Mouse (Mus musculus) midbrain, embryonic 12.5 days (tissue): ENCODE results near the gene Capg. TPM values are rescaled to one million over a fixed set of nuclear protein-coding genes. Genes with fewer than 3 reads are reported as not detected.

ENCODE experiments used
- ATAC-seq: fragments of 200-750 bp; cut with Nextera tagmentation; 2 replicates; pipeline ENCODE4 v1.8.0; 2017; ENCODE audit warnings: low read depth, moderate TSS enrichment, moderate library complexity; ENCODE audit not compliant: low FRiP score
- H3K27ac ChIP-seq: fragments of 300-500 bp; sonication (generic); replicated peaks from 2 replicates; pipeline ENCODE4 v1.5.1; 2016; ENCODE audit warnings: mild to moderate bottlenecking
- H3K27me3 ChIP-seq: fragments of 300-500 bp; sonication (generic); 2 replicates; pipeline ENCODE4 v1.6.1; 2016; ENCODE audit warnings: mild to moderate bottlenecking
- H3K36me3 ChIP-seq: fragments of 300-500 bp; sonication (generic); 2 replicates; pipeline ENCODE4 v1.6.1; 2016
- H3K4me1 ChIP-seq: fragments of 300-500 bp; sonication (generic); 2 replicates; pipeline ENCODE4 v1.6.1; 2016
- H3K4me2 ChIP-seq: fragments of 300-500 bp; sonication (generic); replicated peaks from 2 replicates; pipeline ENCODE4 v1.6.1; 2016; ENCODE audit warnings: mild to moderate bottlenecking, moderate library complexity
- H3K4me3 ChIP-seq: fragments of 300-500 bp; sonication (generic); 2 replicates; pipeline ENCODE4 v1.5.1; 2016; ENCODE audit warnings: mild to moderate bottlenecking
- H3K9ac ChIP-seq: fragments of 300-500 bp; sonication (generic); replicated peaks from 2 replicates; pipeline ENCODE4 v1.6.1; 2016; ENCODE audit warnings: mild to moderate bottlenecking, moderate library complexity
- H3K9me3 ChIP-seq: fragments of 300-500 bp; sonication (generic); 2 replicates; pipeline ENCODE4 v1.6.1; 2016; ENCODE audit warnings: mild to moderate bottlenecking
- WGBS: fragments of 180-500 bp; shearing (Covaris S2); methylation state at CpG from one replicate; pipeline ENCODE4 v1.1.7; 2016; 5-methylcytosine and 5-hydroxymethylcytosine counted together
- polyA plus RNA-seq: library from polyadenylated mRNA; unstranded; fragments of >200 nt; fragmentation: Nextera tagmentation; extraction: Ambion mirVana; gene quantifications from 2 replicates; pipeline ENCODE4 v1.2.1, GENCODE M21; 2016

The Capg gene
- 5.8 and 6.1 TPM in 2 replicates for polyA plus RNA-seq

DNA sequence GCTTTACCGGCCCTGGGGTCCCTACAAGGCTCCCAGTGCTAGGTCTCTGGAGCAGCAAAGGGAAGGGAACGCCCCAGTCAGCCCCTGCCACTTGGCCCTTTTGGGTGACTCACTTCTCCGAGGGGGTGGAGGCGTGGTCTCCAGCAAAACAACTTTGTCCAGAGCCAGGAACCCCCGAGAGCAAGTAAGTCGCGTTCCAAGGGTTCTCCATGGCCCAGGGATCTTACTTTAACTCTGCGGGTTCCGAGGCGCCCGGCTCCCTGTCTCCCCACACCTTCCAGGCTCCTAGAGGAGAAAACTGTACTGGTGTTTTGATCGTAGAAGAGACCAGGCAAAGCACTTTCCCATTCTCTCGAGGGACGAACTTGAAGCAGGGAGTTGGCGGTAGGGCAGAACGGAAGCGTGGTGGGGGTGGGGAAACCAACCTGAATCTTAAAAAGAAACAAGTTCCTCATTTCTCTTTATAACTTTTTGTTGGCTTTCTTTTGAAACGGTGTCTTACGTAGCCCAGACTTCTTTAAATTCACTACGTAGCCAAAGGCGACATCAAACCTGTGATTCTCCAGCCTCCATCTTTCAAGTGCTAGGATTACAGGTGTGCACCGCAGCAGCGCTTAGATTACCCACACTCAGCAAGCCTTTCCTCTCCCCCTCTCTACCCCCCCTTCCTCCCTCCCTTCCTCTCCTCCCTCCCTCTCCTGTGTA, at the start of gene Capg:
Capg (plus strand) TSS at position 109 of the 705 bp plus-strand sequence.
- no peak for ATAC-seq
- WGBS: 15% methylated on average over 23 of the region's 23 CpGs
- H3K36me3 ChIP-seq: no peaks in the 10 kb centered on the region
- no peak within 1 kb of the TSS for H3K9ac ChIP-seq
- no peak within 1 kb of the TSS for H3K4me3 ChIP-seq
- H3K9me3 ChIP-seq: 0 out of 2 replicates have a peak, but pooled peaks cover 2% of the 10 kb centered on the region
- H3K4me1 ChIP-seq: 0 out of 2 replicates have a peak, but pooled peaks cover 4% of the 10 kb centered on the region
- peaks cover 13% of the 10 kb centered on the region for H3K27me3 ChIP-seq
- no peak within 1 kb of the TSS; the same call in 1 of the 2 replicates for H3K27ac ChIP-seq
- H3K4me2 ChIP-seq: peak within 1 kb of the TSS; percentile 22

DNA sequence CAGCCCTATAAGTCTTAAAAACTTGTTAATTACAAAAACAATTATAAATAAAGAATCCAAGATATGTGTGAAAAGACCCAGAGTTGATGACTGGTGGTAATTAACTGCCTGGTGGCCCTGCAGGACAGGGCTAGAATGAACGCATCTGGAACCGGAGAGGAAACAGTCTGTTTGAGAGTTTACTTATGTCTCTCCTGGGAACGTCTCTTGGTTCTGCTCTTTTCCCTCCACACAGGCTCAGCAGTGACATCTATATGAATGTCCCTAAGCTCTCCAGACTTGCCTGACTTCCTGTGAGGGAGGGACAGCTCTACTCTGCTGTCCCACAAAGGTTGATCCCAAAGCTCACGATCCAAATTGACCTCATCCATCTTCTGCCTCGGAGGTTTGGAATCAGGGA, 45.2 kb upstream of the Capg start:
- no peak overlapping the region for H3K4me3 ChIP-seq
- no peaks in the 10 kb centered on the region for H3K36me3 ChIP-seq
- H3K4me1 ChIP-seq: no peaks in the 10 kb centered on the region
- H3K9me3 ChIP-seq: no peaks in the 10 kb centered on the region
- no peaks in the 10 kb centered on the region for H3K27me3 ChIP-seq
- 80% methylated on average over 5 of the region's 5 CpGs for WGBS
- no peak overlapping the region for H3K27ac ChIP-seq
- no peak overlapping the region for H3K9ac ChIP-seq
- no peak overlapping the region for H3K4me2 ChIP-seq
- ATAC-seq: no peak

DNA sequence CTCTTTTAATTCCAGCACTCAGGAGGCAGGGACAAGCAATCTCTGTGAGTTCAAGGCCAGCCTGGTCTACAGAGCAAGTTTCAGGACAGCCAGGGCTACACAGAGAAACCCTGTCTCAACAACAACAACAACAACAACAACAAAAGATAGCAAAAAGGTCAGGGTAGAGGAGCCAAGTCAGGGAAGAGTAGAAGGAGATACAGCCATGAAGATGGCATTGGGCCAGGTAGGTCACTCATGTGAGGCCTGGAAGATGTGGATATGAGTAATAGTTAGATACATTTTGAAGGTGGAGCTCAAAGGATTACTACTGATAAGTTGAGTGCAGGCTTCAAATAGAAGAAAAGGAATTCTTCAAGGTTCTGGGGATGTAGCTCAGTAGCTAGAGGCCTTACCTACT, 40.9 kb upstream of the Capg start:
- no peaks in the 10 kb centered on the region for H3K27me3 ChIP-seq
- H3K9ac ChIP-seq: no peak overlapping the region
- no peak for ATAC-seq
- no peak overlapping the region for H3K27ac ChIP-seq
- no peaks in the 10 kb centered on the region for H3K9me3 ChIP-seq
- no peak overlapping the region for H3K4me2 ChIP-seq
- no peaks in the 10 kb centered on the region for H3K36me3 ChIP-seq
- H3K4me1 ChIP-seq: no peaks in the 10 kb centered on the region
- H3K4me3 ChIP-seq: no peak overlapping the region

DNA sequence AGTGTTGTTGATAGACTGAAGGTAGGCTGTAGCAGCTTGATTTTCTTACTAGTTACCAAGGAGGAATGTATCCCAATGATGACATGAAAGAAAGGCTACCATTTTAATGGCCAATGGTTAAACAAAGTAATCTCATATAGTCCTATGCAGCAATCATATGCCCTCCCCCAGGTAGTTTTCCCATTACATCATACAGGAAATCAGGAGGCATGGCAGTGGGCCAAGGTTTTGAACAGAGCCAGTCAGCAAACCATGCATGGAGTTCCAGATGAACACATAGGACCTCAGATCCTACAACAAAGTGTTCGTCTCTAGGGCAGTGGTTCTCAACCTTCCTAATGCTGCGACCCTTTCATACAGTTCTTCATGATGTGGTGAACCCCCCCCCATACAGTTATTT, 40.3 kb upstream of the Capg start:
- Histone ChIP-seq H3K27me3 (no peaks in the 10 kb centered on the region), H3K36me3 (no peaks in the 10 kb centered on the region), H3K9me3 (no peaks in the 10 kb centered on the region), H3K27ac (no peak overlapping the region), H3K4me1 (no peaks in the 10 kb centered on the region), H3K9ac (no peak overlapping the region), H3K4me2 (no peak overlapping the region), H3K4me3 (no peak overlapping the region)
- WGBS: 86% methylated on average over 2 of the region's 2 CpGs
- no peak for ATAC-seq

DNA sequence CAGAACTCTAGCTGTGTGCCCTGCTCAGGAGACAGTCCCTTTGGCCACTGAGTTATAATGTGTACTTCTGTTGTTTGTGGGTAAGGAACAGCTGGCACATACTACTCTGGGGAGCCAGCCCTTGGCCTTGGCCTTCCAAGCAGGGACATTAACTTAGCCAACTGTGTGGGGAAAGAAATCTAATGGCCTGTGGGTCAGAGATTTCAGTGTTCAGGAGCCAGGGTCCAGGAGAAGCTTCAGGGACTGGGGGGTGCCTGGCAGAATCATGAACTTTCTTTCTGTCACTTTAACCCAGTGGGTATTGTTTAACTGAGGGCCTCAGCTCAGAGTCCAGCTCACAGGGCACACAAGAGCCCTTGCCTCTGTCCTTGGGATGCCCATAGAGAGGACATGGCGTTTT, 38.1 kb upstream of the Capg start:
- no peak overlapping the region for H3K4me3 ChIP-seq
- no peak overlapping the region for H3K4me2 ChIP-seq
- ATAC-seq: no peak
- H3K9me3 ChIP-seq: no peaks in the 10 kb centered on the region
- no peaks in the 10 kb centered on the region for H3K4me1 ChIP-seq
- no peak overlapping the region for H3K27ac ChIP-seq
- no peak overlapping the region for H3K9ac ChIP-seq
- WGBS: 67% methylated on average over 1 of the region's 1 CpGs
- H3K27me3 ChIP-seq: no peaks in the 10 kb centered on the region
- H3K36me3 ChIP-seq: no peaks in the 10 kb centered on the region

DNA sequence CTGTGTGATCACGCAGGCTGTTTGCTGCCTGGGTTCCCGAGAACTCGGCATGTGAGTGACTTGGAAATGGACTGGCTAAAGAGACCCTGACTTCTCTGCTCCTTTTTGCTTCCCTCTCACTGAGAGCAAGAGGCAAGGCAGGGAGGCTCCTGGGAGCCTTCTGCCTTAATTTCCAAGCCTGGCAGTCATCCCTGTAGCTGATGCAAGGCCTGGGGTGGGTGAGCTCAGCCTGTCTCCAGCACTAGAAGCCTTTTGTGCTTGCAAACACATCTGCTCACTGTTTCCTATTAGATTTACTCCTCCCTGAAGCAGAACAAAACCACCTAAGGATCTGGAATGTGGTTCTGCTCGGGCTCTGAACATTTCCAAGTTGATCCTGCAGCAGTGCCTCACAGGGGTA, 35.6 kb upstream of the Capg start:
- 79% methylated on average over 4 of the region's 4 CpGs for whole genome bisulfite sequencing
- H3K9me3 ChIP-seq: no peaks in the 10 kb centered on the region

DNA sequence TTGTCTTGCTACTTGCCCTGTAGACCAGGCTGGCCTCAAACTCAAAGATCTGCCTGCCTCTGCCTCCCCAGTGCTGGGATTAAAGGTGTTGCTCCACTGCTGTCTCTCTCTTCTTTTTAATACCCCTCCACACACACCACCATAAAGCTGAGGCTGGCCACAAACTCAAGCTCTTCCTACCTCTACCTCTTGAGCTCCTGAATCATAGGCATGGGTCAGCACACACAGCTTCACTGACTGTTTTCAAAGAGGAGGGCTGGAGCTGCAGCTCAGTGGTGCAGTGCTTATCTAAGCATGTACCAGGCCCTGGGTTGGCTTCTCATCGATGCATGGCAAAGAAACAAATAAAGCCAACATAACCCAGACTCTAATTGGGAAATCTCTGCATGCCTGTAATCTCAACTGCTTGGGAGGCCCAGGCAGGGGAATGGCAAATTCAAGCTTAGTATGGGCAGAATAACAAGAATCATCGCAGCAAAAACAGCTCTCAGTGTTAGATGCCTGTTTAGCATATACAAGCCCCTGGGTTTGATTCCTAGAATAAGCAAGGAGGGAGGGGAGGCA, 34.2 kb upstream of the Capg start:
- H3K4me2 ChIP-seq: no peak overlapping the region
- no peak for ATAC-seq
- H3K4me3 ChIP-seq: no peak overlapping the region
- H3K36me3 ChIP-seq: no peaks in the 10 kb centered on the region
- 85% methylated on average over 2 of the region's 2 CpGs for WGBS
- H3K27me3 ChIP-seq: no peaks in the 10 kb centered on the region
- H3K9me3 ChIP-seq: no peaks in the 10 kb centered on the region
- H3K9ac ChIP-seq: no peak overlapping the region
- H3K4me1 ChIP-seq: peaks cover 23% of the 10 kb centered on the region
- H3K27ac ChIP-seq: no peak overlapping the region

More for the DNA sequence above, 35.6 kb upstream of the Capg start:
- Histone ChIP-seq H3K36me3 (no peaks in the 10 kb centered on the region), H3K4me2 (no peak overlapping the region), H3K4me3 (no peak overlapping the region), H3K27ac (no peak overlapping the region; the same call in 1 of the 2 replicates), H3K9ac (no peak overlapping the region), H3K27me3 (no peaks in the 10 kb centered on the region), H3K4me1 (peaks cover 17% of the 10 kb centered on the region)
- ATAC-seq: no peak

DNA sequence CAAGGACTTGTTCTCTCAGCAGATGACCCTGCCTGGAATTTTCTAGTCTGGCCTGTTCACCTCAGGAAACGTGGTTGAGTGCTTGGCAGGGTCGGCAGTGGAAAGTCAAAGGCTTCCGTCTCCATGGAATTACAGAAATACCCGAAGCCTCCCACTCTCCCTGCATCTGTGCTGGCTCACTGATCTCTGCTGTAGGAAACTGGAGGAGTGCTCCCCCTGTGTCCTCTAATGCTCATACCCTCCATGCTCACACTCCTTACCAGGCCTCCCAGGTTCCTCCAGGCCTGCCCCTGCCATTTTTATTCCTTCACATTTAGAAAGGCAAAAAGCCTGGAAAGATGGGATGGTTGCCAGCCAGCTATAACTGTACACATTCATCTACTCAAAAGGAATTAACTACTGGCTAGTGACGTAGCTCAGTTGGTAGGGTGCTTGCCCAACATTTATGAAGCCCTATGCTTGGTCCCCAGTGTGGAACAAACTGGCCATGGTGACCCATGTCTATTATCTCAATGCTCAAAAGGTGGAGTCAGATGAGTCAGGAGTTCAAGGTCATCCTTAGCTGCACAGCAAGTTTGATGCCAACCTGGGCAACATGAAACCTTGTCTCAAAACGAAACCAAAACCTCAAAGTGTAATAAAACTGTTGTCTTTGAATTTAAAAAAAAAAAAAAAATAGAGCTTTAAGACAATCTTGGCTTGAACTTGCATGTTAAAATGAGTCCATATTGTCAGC, 33.3 kb upstream of the Capg start:
- ATAC-seq: no peak
- H3K9ac ChIP-seq: no peak overlapping the region
- H3K27ac ChIP-seq: 0 out of 2 replicates have a peak overlapping the region, but pooled peaks have one; percentile 93
- H3K4me1 ChIP-seq: peaks cover 23% of the 10 kb centered on the region
- no peaks in the 10 kb centered on the region for H3K27me3 ChIP-seq
- H3K4me2 ChIP-seq: no peak overlapping the region
- no peaks in the 10 kb centered on the region for H3K9me3 ChIP-seq
- 77% methylated on average over 6 of the region's 6 CpGs for WGBS
- no peak overlapping the region for H3K4me3 ChIP-seq
- no peaks in the 10 kb centered on the region for H3K36me3 ChIP-seq

DNA sequence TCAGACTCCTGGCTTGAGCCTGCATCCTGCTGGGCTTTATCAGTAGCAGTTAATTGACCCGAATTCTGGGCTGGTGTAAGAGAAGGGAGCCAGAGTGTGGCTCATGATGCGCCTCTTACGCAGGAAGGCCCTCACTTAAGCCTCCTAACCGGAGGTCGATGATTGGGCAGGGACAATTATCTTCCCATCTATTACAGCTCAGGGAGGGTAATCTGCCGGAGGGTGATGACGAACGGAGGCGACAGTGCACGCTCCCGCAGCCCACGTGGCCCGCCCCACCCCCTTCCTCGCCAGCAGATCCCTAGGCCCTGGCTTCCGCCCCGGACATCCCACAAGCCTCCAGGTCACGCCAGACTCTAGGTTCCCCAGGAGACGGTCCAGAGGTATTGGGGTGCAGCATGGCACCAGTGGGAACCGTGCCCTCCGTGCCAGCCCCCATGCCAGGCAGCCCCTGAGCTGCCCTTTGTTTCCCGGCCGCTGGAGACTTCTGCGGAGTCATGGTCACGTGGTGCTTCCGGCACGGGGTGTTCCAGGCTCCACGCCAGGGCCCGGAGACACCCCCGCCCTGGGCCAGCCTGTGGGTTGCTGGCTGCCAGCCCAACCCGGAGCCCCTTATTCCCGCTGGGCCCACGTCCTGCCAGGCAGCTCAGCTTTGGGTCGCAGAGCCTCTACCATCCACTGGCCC, 31.7 kb upstream of the Capg start:
- H3K4me1 ChIP-seq: peaks cover 23% of the 10 kb centered on the region
- peak overlapping the region; percentile 56 for H3K4me2 ChIP-seq
- H3K4me3 ChIP-seq: peak overlapping the region; percentile 38
- H3K27me3 ChIP-seq: no peaks in the 10 kb centered on the region
- no peaks in the 10 kb centered on the region for H3K9me3 ChIP-seq
- H3K27ac ChIP-seq: peak overlapping the region; percentile 93
- peak overlapping the region; percentile 59 for H3K9ac ChIP-seq
- H3K36me3 ChIP-seq: no peaks in the 10 kb centered on the region
- 4% methylated on average over 33 of the region's 33 CpGs for WGBS
- peak; percentile 91 for ATAC-seq

DNA sequence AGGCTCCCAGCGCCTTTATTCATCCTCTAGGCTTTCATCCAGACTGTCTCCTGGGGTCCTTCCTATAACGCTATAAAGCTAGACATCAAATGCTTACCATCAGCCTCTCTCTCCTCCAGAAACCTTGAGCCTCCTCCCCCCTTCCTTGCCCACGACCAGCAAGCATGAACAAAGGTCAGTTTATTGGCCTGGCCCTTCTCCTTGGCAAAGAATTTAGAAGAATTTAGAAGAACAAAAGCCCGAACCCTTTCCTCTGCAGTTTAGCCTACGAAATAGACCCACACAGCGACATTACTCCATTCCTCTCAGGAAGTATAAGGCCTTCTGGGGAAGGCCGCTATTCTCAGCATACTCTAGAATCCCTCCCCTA, 31.1 kb upstream of the Capg start:
- Histone ChIP-seq H3K9me3 (no peaks in the 10 kb centered on the region), H3K27me3 (no peaks in the 10 kb centered on the region), H3K27ac (peak overlapping the region; percentile 93), H3K9ac (peak overlapping the region; percentile 59), H3K4me1 (peaks cover 23% of the 10 kb centered on the region), H3K4me3 (peak overlapping the region; percentile 38), H3K4me2 (peak overlapping the region; percentile 56), H3K36me3 (no peaks in the 10 kb centered on the region)
- WGBS: 46% methylated on average over 7 of the region's 7 CpGs
- no peak for ATAC-seq

DNA sequence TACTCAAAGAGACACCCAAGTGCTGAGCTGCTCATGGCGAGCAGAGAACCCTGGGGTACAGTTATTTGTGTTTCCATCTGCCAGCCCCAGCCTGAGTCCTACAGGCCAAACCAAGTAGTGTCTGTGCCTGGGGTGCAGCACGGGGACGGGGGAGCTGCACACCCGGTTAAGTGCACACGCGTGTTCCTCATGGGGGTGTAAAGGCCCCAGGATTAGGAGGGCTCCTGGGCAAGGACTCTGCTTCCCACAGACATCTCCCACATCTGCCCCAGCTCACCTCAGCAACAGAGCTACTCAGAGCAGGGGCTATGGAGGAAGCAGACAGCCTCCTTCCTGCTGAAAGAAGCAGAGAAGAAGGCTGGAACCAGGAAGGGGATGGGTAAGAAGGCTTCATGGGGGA, 28.5 kb upstream of the Capg start:
- H3K4me2 ChIP-seq: no peak overlapping the region
- no peak overlapping the region for H3K4me3 ChIP-seq
- H3K27me3 ChIP-seq: no peaks in the 10 kb centered on the region
- no peak overlapping the region; the same call in 1 of the 2 replicates for H3K27ac ChIP-seq
- H3K9me3 ChIP-seq: no peaks in the 10 kb centered on the region
- no peaks in the 10 kb centered on the region for H3K36me3 ChIP-seq
- peaks cover 44% of the 10 kb centered on the region for H3K4me1 ChIP-seq
- 96% methylated on average over 6 of the region's 6 CpGs for WGBS
- no peak overlapping the region for H3K9ac ChIP-seq
- no peak for ATAC-seq

DNA sequence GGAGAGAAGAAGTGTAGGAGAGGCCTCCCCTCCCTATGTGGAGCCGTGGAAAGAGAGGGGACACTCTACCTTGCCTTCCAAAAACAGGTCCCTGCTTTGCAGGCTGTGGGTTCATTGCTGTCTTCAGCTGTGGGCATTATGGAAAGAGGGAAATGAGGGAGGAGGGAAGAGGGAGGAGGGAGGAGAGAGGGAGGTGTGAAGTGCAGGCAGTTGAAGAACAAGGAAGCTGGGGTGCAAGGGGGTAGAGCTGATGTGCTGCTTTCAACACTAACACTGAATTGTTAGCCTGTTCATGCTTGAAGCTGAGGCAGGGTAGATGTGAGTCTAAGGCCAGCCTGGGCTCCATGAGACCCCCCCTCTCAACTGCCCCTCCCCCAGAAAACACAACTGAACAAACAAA, 25.3 kb upstream of the Capg start:
- no peaks in the 10 kb centered on the region for H3K9me3 ChIP-seq
- no peak overlapping the region for H3K4me3 ChIP-seq
- no peaks in the 10 kb centered on the region for H3K27me3 ChIP-seq
- H3K4me1 ChIP-seq: peaks cover 31% of the 10 kb centered on the region
- peak overlapping the region; percentile 42; the same call in 1 of the 2 replicates for H3K4me2 ChIP-seq
- peak overlapping the region; percentile 41; the same call in 1 of the 2 replicates for H3K9ac ChIP-seq
- H3K36me3 ChIP-seq: no peaks in the 10 kb centered on the region
- no peak for ATAC-seq
- H3K27ac ChIP-seq: peak overlapping the region; percentile 92
- 90% methylated on average over 1 of the region's 1 CpGs for WGBS
